Mouse (Mus musculus): Measurements from ENCODE around the gene Piwil4. TPM values are rescaled to one million over a fixed set of nuclear protein-coding genes. Genes with fewer than 3 reads are reported as not detected.

The Piwil4 gene
- polyA plus RNA-seq, 1 experiment from 2014 or later = not detected

GRCm38 (mm10) chr9:14647849-14648248 lies 92.7 kb downstream of the Piwil4 start:
- 77% methylated on average over 8 of the region's 8 CpGs for WGBS
- DNase-seq (ENCODE audit: low spot score) = no peak

GRCm38 (mm10) chr9:14646641-14647040 lies 93.9 kb downstream of the Piwil4 start:
- no peak overlapping the region for H3K4me3 ChIP-seq
- no peaks in the 10 kb centered on the region for H3K9me3 ChIP-seq
- DNase-seq (ENCODE audit: low spot score) = no peak
- no peaks in the 10 kb centered on the region for H3K27me3 ChIP-seq (ENCODE audit: insufficient read depth, poor library complexity, severe bottlenecking)
- peaks cover 30% of the 10 kb centered on the region for H3K4me1 ChIP-seq
- H3K36me3 ChIP-seq = no peaks in the 10 kb centered on the region
- no peak overlapping the region for H3K27ac ChIP-seq
- 94% methylated on average over 1 of the region's 1 CpGs for WGBS

More at GRCm38 (mm10) chr9:14647849-14648248, 92.7 kb downstream of the Piwil4 start:
- Histone ChIP-seq H3K4me3 (no peak overlapping the region), H3K27ac (no peak overlapping the region), H3K9me3 (no peaks in the 10 kb centered on the region), H3K36me3 (no peaks in the 10 kb centered on the region), H3K4me1 (peaks cover 19% of the 10 kb centered on the region), H3K27me3 (ENCODE audit: insufficient read depth, poor library complexity, severe bottlenecking) (no peaks in the 10 kb centered on the region)

Other genes with a start within 250 kb of the Piwil4 start
- 0.06 TPM in 1 of 2 replicates, not detected in the other for gene Kdm4d, start 240.3 kb downstream of the Piwil4 start, polyA plus RNA-seq (2016; fragmentation: Nextera tagmentation; extraction: Ambion mirVana)
- gene Cwc15, start 240.1 kb downstream of the Piwil4 start, polyA plus RNA-seq (2016; fragmentation: Nextera tagmentation; extraction: Ambion mirVana) = 134 and 161 TPM in 2 replicates
- gene Amotl1, start 95.7 kb downstream of the Piwil4 start, polyA plus RNA-seq (2016; fragmentation: Nextera tagmentation; extraction: Ambion mirVana) = 16.8 and 18.6 TPM in 2 replicates
- gene Fut4, start 11.7 kb upstream of the Piwil4 start, polyA plus RNA-seq (2016; fragmentation: Nextera tagmentation; extraction: Ambion mirVana) = 3.3 and 4.0 TPM in 2 replicates
- not detected in 2 replicates for gene 1700012B09Rik, start 30.3 kb upstream of the Piwil4 start, polyA plus RNA-seq (2016; fragmentation: Nextera tagmentation; extraction: Ambion mirVana)
- gene Mre11a, start 43.9 kb upstream of the Piwil4 start, polyA plus RNA-seq (2016; fragmentation: Nextera tagmentation; extraction: Ambion mirVana) = 25.5 and 27.5 TPM in 2 replicates
- 32.1 and 39.3 TPM in 2 replicates for gene Ankrd49, start 44.1 kb upstream of the Piwil4 start, polyA plus RNA-seq (2016; fragmentation: Nextera tagmentation; extraction: Ambion mirVana)
- gene Gpr83, start 119.5 kb upstream of the Piwil4 start, polyA plus RNA-seq (2016; fragmentation: Nextera tagmentation; extraction: Ambion mirVana) = not detected in 2 replicates
- gene Izumo1r, start 163.2 kb upstream of the Piwil4 start, polyA plus RNA-seq (2016; fragmentation: Nextera tagmentation; extraction: Ambion mirVana) = 0.10 TPM in 1 of 2 replicates, not detected in the other

All from heart, embryonic 10.5 days (tissue).